Comparison of ENCODE assay signal across 8 mouse cellular contexts in the genomic region with DNA sequence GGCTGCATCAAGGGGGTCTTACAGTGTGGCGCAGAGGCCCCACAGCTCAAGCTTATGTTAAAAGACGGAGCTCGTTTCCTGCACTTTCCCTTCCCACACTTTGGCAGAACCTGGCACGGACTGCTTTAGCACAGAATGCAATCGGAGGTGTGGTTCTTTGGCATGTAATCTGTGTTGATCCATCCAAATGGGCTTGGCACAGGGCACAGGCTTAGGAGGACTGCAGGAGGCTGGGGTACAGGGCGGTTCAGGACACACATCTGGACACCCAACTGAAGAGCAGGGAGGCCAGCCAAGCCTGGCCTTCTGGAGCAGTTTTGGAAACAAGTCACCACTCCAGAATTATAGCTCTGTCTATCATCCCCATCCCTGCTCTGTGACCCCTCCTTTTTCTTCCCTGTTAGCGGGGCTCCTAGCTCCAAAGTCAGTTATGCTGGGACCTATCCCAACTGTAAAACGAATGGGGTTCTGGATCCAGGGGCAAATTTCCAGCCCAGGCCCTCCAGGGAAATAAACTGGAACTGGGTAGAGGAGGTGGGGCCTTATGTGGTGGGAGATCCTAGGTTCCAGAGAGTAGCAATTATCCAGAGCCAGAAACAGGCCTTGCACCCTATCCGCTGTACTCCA. TPM values are rescaled to one million over a fixed set of nuclear protein-coding genes. Genes with fewer than 3 reads are reported as not detected.
A peak's percentile ranks its signal among the peaks of the same experiment; 100 is the strongest.
DNase-seq lines count a peak whose midpoint lies in the region.

No protein-coding gene starts in this region.

- peak; percentile 32 for DNase-seq in adrenal gland, adult 2 months
- DNase-seq in adrenal gland, adult 18-20 months (ENCODE audit: low spot score in 2 of 2): no peak
- peak; percentile 54 for DNase-seq in right cerebral cortex, adult 18-20 months
- DNase-seq in right cerebral cortex, postnatal 36 days (ENCODE audit: low spot score in 2 of 2): no peak
- DNase-seq in heart, postnatal 14 days: peak; percentile 67 to 70
- peak; percentile 53 for DNase-seq in lung, postnatal 36 days
- DNase-seq in kidney, adult 18-20 months: no peak
- DNase-seq in embryo, embryonic 11 days: no peak

- intact Hi-C loops in heart, postnatal 14 days (cut with DNase I): no loop called here

RNA-seq across cellular contexts. Expression of a gene that starts 5.2 kb away (rescaled TPM):
- total RNA-seq in adrenal gland, adult 2 months (2021): 1 to 10 TPM; 1.2 to 2.6 TPM
- 1.1 and 2.2 TPM in 2 replicates for polyA plus RNA-seq in adrenal gland, adult 2 months (2012; rRNA removed)
- 1 to 10 TPM; 1.2 to 1.3 TPM for total RNA-seq in adrenal gland, adult 18-20 months (2021)
- under 1 TPM; 0.17 to 0.34 TPM for total RNA-seq in heart, postnatal 14 days (2021)

RNA-seq across cellular contexts. Expression of a gene that starts 36.5 kb away (rescaled TPM):
- total RNA-seq in adrenal gland, adult 2 months (2021): 1 to 10 TPM; 5.5 to 6.5 TPM
- 35.5 and 39.1 TPM in 2 replicates for polyA plus RNA-seq in adrenal gland, adult 2 months (2012; rRNA removed)
- 1 to 10 TPM; 4.8 to 5.6 TPM for total RNA-seq in adrenal gland, adult 18-20 months (2021)
- 100 to 1,000 TPM; 112 to 142 TPM for total RNA-seq in heart, postnatal 14 days (2021)

RNA-seq across cellular contexts. Expression of a gene that starts 45.5 kb away (rescaled TPM):
- 10 to 100 TPM; 14.5 to 15.5 TPM for total RNA-seq in adrenal gland, adult 2 months (2021)
- 34.5 and 39.5 TPM in 2 replicates for polyA plus RNA-seq in adrenal gland, adult 2 months (2012; rRNA removed)
- total RNA-seq in adrenal gland, adult 18-20 months (2021): 10 to 100 TPM; 15.3 to 16.0 TPM
- total RNA-seq in heart, postnatal 14 days (2021): 1 to 10 TPM; 8.9 to 9.7 TPM

RNA-seq across cellular contexts. Expression of a gene that starts 56.2 kb away (rescaled TPM):
- total RNA-seq in adrenal gland, adult 2 months (2021): 10 to 100 TPM; 16.4 to 21.1 TPM
- polyA plus RNA-seq in adrenal gland, adult 2 months (2012; rRNA removed): 18.1 and 19.3 TPM in 2 replicates
- total RNA-seq in adrenal gland, adult 18-20 months (2021): 10 to 100 TPM; 14.4 to 14.8 TPM
- total RNA-seq in heart, postnatal 14 days (2021): 10 to 100 TPM in 1 of 2 experiments, 1 to 10 TPM in 1; 9.4 to 11.1 TPM

Comparison
In these comparisons a context has a peak if more than half of its experiments do, and no peak if none do; other contexts are left out.
1. DNase-seq: peak in adrenal gland, adult 2 months (single experiment), right cerebral cortex, adult 18-20 months (single experiment), heart, postnatal 14 days (2 of 2) and lung, postnatal 36 days (single experiment); none in adrenal gland, adult 18-20 months (0 of 2), right cerebral cortex, postnatal 36 days (0 of 2), kidney, adult 18-20 months (single experiment) and embryo, embryonic 11 days (single experiment).
2. RNA of a gene that starts 36.5 kb away (total RNA-seq): 112 to 142 TPM in heart, postnatal 14 days; 5.5 to 6.5 TPM in adrenal gland, adult 2 months and 4.8 to 5.6 TPM in adrenal gland, adult 18-20 months; every median in the first group is over 10 times any median in the second.